Mouse (Mus musculus) bone marrow, adult 2 months (tissue): ENCODE measurements around the gene B230104I21Rik. TPM values are rescaled to one million over a fixed set of nuclear protein-coding genes. Genes with fewer than 3 reads are reported as not detected.

Experiments used
- H3K27ac ChIP-seq: fragments of 200-500 bp; 2 replicates; pipeline ENCODE4 v1.5.1; 2012; ENCODE audit warnings: low read depth, mild to moderate bottlenecking, control low read depth, inconsistent platforms, low read length; ENCODE audit not compliant: control insufficient read depth, poor library complexity, insufficient read depth
- H3K4me1 ChIP-seq: fragments of 200-500 bp; 2 replicates; pipeline ENCODE4 v1.6.1; 2011; ENCODE audit warnings: low read length; ENCODE audit not compliant: control insufficient read depth, insufficient read depth
- H3K4me3 ChIP-seq: fragments of 200-500 bp; replicated peaks from 2 replicates; pipeline ENCODE3; 2011; ENCODE audit warnings: mild to moderate bottlenecking, low read depth, low read length, control low read depth; ENCODE audit not compliant: control insufficient read depth
- CTCF ChIP-seq: fragments of 200-500 bp; IDR thresholded peaks from 2 replicates; pipeline ENCODE4 v1.5.1; 2011; ENCODE audit warnings: low read length, control low read depth; ENCODE audit not compliant: control insufficient read depth, insufficient read depth
- POLR2A ChIP-seq: fragments of 200-500 bp; IDR thresholded peaks from 2 replicates; pipeline ENCODE4 v1.6.1; 2011; ENCODE audit warnings: low read depth, mild to moderate bottlenecking, control low read depth, low read length, borderline replicate concordance; ENCODE audit not compliant: control insufficient read depth
- WGBS: fragments of 180-500 bp; shearing (Covaris S2); methylation state at CpG from one replicate; pipeline ENCODE4 v1.1.7; 2018; 5-methylcytosine and 5-hydroxymethylcytosine counted together
- polyA plus RNA-seq: library from polyadenylated mRNA; stranded (reverse); fragments of >200 nt; gene quantifications from 2 replicates; pipeline ENCODE4 v1.2.4, GENCODE M21; 2011; ENCODE audit warnings: low replicate concordance; ENCODE audit not compliant: missing spikeins, insufficient read depth, insufficient read length

B230104I21Rik gene
- polyA plus RNA-seq, 1 experiment = not detected

GRCm38 (mm10) chr4:154334699-154335402, 1.1 kb upstream of the B230104I21Rik start:
- no peak for TF ChIP-seq CTCF
- TF ChIP-seq POLR2A = no peak
- H3K27ac ChIP-seq = no peak overlapping the region
- H3K4me1 ChIP-seq = no peaks in the 10 kb centered on the region
- H3K4me3 ChIP-seq = peak overlapping the region; percentile 31
- 76% methylated on average over 48 of the region's 48 CpGs for WGBS

- H3K4me1 ChIP-seq = no peaks in the 10 kb centered on the region
- H3K4me3 ChIP-seq = no peak overlapping the region
- TF ChIP-seq POLR2A (no peak), CTCF (no peak)
- no peak overlapping the region for H3K27ac ChIP-seq
- WGBS = 79% methylated on average over 10 of the region's 10 CpGs
Observed at GRCm38 (mm10) chr4:154336650-154337049, 723 bp downstream of the B230104I21Rik start.

DNA sequence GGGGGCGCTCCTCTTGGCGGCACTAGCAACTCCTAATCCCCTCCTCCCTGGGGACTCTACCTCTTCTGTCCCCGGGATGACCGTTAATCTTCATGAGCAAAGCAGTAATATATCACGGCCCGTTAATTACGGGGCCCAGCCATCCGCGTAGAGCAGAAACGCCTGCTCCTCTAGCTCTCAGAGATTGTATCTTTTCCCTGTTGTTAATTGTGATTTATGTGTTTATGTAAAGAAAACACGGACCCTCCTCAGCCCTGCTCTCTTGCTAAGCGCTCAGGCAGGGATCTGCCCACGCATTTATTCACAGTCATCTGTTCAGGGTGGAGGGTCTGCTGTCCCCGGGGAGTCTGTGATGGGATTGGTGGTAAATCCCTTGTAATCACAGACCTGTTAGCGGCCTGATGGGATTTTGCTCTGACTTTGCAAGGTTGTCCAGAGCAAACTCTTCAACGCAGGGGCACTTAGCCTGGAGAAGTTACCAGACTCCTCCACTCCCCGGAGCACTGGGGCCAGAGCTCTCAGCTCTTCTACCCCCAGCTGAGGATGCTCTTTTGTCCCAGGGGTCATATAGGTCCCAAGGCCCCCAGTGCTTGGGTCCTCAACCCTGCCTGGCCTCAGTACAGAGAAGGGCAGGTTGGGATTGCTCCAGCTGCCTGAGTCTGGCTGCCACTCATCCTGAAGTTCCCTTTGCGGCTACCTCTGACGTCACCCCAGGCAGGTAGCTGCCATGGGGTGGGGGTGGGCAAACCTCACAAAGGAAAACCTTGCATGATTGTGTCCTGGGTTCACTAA, 11.0 kb downstream of the B230104I21Rik start:
- Histone ChIP-seq H3K27ac (no peak overlapping the region), H3K4me3 (no peak overlapping the region), H3K4me1 (no peaks in the 10 kb centered on the region)
- no peak for TF ChIP-seq CTCF
- no peak for TF ChIP-seq POLR2A
- WGBS = 88% methylated on average over 19 of the region's 19 CpGs

GRCm38 (mm10) chr4:154348197-154348786, 12.4 kb downstream of the B230104I21Rik start:
- WGBS = 70% methylated on average over 11 of the region's 11 CpGs
- Histone ChIP-seq H3K27ac (no peak overlapping the region), H3K4me1 (no peaks in the 10 kb centered on the region), H3K4me3 (no peak overlapping the region)
- TF ChIP-seq CTCF (no peak), POLR2A (no peak)

- no peak overlapping the region for H3K4me3 ChIP-seq
- 80% methylated on average over 13 of the region's 13 CpGs for WGBS
- TF ChIP-seq POLR2A (no peak), CTCF (no peak)
- H3K27ac ChIP-seq = no peak overlapping the region
- H3K4me1 ChIP-seq = no peaks in the 10 kb centered on the region
Observed at GRCm38 (mm10) chr4:154352246-154352645, 16.3 kb downstream of the B230104I21Rik start.

- 83% methylated on average over 5 of the region's 5 CpGs for WGBS
- H3K4me1 ChIP-seq = no peaks in the 10 kb centered on the region
- TF ChIP-seq POLR2A = no peak
- no peak overlapping the region for H3K27ac ChIP-seq
- H3K4me3 ChIP-seq = no peak overlapping the region
Observed at GRCm38 (mm10) chr4:154355408-154355807, 19.5 kb downstream of the B230104I21Rik start.

GRCm38 (mm10) chr4:154358370-154358769, 22.4 kb downstream of the B230104I21Rik start:
- TF ChIP-seq POLR2A = no peak
- no peak for TF ChIP-seq CTCF
- H3K27ac ChIP-seq = no peak overlapping the region
- whole genome bisulfite sequencing = 80% methylated on average over 5 of the region's 5 CpGs
- no peak overlapping the region for H3K4me3 ChIP-seq
- H3K4me1 ChIP-seq = no peaks in the 10 kb centered on the region

DNA sequence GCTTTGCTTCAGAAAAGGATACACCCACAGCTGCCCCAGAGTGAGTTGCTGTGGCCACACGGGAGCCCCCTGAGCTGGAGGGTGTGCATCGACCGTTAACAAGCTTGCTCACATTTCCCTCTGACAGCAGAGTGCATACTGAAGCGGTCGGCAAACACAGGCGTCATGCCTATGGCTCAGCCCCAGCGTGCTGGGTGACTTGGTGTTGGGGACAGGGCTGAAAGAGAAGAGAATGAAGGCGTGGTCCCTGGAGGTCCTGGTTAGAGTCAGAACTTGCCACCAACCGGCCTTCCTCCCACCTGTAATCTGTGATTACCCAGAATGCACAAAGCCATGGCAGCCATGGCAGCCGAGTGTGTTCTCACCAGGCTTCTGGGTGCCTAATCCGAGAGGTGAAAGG, 22.9 kb downstream of the B230104I21Rik start:
- no peak overlapping the region for H3K27ac ChIP-seq
- H3K4me3 ChIP-seq = no peak overlapping the region
- WGBS = 85% methylated on average over 11 of the region's 11 CpGs
- no peaks in the 10 kb centered on the region for H3K4me1 ChIP-seq
- TF ChIP-seq POLR2A (no peak), CTCF (no peak)
